Mouse (Mus musculus) gastrocnemius, adult 8-10 months (tissue): ENCODE results near the gene Rprd1b. TPM values are rescaled to one million over a fixed set of nuclear protein-coding genes. Genes with fewer than 3 reads are reported as not detected.

ENCODE experiments used
- DNase-seq, 2 experiments: peaks; one replicate each; pipeline ENCODE4 v3.0.0; 2022; ENCODE audit warnings: low spot score in 2 of 2
- total RNA-seq, 4 experiments: library from RNA; stranded (reverse); gene quantifications; 2 replicates each; pipeline ENCODE4 v1.2.4; 2022

Gene Rprd1b
- total RNA-seq, 4 experiments from 2014 or later: 23.0 to 42.6 (median 26.4) TPM

DNA sequence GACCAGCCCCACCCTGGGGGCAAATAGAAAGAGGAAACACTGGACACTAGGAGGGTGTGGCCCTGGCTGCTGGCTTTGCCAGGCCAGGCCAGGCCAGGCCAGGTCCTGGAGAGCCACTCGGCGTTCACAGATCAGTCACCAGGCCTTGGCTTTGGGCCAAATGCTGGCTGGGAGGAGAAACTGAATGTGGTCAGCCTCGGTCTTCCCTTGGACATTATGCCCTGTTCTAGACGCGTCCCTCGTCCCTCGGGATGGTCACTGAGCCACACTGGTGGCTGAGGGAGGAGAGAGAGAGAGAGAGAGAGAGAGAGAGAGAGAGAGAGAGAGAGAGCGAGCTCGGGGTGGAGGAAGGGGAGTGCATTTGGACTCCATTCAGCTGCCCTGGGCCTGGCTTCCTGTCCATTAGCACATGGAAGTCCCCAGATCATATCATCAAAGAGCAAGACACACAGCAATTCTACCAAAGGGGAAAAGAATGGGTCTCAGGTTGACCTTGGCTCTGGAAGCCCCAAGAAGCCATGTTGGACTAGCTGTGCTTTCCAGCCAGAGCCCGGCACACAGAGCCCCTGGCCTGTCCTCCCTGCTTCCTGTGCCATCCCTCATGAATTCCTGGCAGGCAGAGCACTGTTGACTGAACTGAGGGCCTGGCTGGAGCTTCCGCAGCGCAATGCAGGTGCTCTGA, 93.5 kb downstream of the Rprd1b start:
- DNase-seq: peak; percentile 76 to 81

DNA sequence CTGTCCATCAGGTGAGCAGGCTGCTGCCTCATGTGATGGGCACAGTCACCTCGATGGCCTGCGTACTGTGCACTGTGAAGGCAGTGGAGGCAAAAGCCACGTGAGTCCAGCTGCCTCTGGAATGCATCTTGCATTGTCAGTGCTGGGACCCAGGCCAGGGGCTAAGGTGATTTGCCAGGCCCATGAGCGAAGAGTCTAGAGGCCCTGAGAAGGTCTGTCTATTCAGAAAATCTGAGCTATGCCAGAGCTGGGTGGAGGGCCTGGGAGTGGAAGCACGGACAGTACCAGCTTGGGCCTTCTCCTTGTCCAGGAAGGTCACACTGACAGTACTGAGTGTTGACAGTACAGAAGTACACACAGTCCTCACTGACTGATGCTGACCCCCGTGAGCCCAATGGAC, 94.5 kb downstream of the Rprd1b start:
- no peak for DNase-seq

DNA sequence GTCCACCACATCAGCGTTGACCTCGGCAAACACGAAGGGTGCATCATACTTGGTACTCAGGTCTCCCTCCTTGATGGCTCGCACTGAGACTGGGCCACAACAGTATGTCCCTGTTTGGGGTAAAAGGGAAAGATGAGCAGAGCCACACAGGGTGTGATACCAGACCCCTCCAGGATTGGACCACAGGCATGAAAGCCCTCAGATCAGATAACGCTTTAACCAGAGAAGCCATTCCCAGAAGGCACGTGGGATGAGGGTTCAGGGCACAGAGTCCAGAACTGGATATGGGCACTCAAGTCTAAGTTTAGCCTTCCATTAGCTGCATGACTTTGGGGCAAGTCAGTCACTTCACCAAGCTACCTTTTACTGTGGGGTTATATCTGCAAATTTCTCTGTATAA, 98.9 kb downstream of the Rprd1b start:
- DNase-seq: peak in 1 of 2 experiments; percentile 54

DNA sequence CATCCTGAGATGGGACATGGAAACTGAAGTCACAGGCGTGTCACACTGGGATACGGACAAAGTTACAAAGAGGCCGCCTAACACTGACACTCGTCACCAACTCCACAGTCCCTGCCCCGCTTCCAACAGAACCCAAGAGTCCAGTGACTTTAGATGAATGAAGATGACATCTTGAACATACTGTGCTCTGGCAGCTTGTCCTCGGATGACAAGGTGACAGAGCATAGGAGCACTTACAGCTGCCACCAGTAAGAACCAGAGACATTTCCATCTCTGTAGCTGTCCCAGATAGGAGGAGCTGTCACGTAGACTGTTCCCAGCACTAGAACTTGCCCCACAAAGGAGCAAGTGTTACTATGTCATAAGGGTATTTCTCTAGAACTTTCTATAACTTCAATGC, 99.6 kb downstream of the Rprd1b start:
- DNase-seq: no peak

DNA sequence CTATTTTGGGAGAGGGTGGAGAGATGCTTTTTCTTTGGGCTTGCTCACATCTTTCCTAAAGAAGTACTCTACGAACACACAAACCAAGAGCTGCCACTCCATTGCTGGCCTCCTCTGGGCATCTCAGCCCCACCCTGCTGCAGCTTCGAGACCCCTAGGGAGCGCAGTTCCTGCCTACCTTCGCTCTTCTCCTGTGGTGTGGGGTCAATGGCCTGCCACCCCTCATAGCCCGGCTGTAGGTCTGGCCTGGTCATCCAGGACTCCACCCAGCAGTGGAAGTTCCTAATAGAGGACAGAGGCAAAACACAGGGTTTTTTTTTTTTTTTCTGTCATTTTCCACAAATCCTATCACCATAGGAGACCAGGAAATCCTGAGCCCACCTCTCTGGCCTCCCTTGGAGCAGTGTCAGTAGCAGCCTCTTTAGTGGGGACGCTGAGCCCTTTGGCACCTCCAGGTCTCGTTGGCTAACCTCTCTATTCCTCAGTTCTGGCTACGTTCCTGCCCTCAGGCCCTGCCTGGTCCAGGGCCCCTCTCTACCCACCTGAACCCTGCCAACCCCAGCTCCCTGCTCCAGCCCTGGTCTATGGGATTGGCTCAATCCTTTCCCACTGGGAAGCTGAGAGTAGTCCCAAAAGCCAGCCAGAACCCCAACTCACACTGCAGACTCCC, 100.3 kb downstream of the Rprd1b start:
- DNase-seq: no peak

DNA sequence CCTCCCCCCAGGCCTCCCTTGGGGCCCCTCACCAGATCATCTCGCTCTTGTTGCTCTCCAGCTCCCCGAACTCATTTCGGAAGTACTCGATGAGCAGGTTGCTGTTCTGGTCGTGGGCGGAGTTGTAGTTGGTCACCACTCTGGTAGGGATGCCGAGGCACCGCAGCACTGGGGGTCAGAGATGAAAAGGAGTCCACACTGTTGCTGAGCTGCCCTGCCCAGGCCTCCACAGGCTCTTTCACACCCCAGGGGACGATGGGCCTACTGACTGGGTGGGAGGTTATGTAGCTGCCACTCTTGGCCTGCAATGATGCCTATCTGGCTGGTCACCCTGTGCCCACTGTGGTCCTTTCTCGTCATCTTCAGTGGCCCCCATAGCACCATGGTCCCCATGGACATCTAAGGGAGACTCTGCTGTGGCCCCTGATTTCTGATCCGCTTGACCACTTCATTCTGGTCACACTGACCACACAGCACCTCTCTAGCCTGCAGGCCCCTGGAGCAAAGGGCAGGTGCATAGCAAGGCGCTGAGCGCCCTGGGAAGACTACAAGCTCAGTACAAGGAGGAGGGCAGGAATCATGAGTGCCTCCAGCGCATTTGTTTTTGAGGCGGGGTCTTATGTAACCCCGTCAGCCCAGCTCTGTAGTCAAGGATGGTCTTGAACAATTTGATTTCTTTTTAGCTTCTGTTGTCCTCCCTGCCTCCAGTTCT, 101.2 kb downstream of the Rprd1b start:
- no peak for DNase-seq

DNA sequence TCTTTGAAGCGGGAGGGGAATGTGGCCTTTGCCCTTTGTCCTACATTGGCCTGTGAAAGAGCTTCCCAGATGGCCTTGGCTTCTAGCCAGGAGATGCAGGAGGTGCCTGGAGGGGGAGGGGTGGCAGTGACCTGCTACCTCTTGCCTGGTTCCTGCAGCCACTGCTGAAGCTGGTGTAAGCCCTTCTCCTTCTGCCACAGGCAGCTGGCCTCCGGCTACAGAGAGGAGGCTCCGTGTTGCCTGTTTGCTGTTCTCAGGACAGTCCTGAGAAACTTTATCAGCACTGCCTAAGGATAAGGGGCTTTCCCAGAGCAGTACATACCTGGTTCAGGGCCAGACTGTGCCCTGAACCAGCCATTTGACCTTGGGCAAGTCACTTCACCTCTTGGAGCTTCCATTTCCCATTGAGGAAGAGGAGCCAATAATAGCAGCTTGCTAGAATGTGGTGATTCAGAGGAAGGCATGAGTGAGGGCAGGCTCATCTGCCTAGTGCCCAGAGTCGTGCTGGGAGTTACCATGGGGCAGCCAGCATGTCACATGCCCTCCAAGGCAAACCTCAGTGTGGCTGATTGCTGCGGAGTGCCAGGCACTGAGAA, 102.2 kb downstream of the Rprd1b start:
- peak; percentile 59 to 66 for DNase-seq

DNA sequence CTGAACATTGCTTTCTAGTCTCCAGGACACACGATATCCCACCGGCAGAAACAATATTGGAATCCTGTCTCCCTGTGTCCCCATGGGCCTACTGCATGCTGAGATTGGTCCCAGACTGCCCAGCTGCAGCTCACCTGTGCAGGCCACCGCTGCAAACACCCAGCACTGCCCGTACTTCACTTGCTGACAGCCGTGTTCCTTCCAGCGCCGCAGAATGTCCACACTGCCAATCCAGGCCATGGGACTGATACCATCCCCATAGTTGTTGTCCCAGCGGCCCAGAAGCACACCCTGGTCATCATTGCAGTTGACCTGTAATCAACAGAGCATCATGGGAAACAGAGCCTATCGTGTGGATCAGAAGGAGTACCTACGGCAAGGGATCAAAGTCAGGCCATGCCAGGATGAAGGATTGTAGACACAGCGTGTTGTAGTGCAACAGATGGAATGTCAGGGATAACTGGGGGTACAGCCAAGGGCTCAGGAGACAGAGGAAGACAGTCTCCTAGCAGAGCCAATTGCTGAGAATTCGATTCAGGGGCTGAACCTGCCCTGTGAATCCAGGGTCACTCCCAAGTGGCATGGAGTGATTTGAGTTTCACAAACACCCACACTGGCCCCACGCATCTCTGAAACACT, 103.0 kb downstream of the Rprd1b start:
- DNase-seq: no peak

DNA sequence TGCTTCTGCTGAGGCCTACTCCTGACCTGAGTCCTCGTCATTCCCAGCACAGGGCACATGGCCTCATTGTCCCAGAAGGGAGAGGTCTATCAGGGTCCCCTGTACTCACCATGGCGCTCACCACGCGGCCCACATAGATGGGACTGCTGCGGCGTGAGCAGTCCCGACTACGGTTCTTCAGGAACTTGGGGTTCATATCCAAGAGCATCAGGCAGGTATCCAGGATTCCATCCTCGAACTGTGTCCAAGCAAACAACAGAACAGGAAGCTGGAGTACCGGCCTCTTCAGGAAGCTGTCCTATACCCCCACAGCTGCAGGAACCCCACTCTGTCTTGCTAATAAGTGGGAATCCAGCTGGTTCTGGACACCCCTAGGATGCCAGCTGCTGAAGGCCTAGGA, 104.0 kb downstream of the Rprd1b start:
- no peak for DNase-seq

DNA sequence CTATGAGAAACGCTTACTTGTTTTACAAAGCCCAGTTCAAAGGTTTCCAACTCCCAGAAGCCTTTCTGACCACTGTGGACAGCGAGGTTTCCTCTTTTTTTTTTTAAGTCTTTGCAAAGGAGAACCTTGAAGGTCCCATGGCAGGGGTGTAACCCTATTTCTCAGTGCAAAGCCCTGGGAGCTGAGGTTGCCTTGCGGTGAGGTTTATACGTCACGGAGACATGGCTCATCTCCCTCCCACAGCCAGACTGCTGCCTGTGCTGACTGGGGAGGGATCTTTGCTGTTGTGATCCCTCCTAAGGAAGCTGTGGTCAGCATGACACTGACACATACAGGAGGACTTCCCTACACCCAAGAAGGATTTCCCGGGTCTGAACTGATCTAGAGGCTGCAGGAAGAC, 104.8 kb downstream of the Rprd1b start:
- no peak for DNase-seq

DNA sequence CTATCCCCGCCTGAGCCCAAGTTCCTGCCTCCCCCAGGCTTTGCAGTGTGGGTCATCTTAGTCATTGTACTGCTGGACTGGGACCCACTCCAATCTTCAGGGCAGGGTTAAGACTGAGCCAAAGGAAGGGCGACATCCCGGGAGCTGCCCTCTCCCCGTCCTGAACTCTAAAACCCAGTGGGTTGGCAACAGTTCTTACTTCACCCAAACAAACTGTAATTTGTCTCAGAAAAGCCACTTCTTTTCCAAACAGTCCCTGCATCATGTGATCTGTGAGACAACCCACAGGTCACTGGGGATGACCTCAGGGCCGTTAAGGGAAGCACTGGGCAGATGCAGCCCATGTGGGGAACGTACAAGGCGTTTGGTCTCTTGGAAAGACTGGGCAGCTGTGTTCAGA, 107.9 kb downstream of the Rprd1b start:
- no peak for DNase-seq

DNA sequence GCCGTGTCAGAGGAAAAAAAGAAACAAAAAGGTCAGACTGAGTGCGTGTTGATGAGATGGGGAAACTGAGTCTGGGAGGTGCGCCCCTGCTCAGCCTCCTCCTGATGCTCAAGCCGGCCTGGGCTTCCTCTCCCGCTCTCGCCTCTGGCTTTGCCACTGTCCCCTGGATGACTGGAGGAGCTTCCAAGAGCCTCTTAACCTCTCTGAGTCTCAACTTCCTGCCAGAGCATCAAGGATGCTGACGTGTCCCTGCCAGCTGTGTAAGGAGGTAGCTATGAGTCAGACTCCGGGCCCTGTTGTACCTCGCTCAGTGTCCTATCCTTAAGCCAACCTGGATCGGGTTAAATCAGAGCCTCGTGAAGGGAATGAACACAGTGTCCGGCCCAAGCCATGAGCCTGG, 109.5 kb downstream of the Rprd1b start:
- DNase-seq: no peak

DNA sequence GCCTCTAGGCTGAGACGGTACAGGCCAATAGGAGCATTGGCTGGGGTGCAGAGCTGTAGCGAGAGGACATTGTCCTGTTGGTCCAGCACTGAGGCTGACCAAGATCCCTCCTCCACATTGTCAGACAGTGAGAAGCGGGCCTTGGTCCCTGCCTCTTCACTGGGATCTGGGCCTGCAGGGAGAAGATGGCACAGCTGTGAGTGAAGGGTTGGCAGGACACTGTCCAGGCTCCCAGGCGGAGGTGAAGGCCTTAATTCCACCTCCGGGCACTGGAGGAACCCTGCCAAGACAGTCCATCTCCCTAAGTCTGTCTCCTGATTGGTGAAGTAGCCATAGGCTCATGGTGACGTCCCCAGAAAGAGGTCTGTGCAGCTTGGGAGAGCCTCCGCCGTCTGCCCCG, 110.5 kb downstream of the Rprd1b start:
- no peak for DNase-seq

DNA sequence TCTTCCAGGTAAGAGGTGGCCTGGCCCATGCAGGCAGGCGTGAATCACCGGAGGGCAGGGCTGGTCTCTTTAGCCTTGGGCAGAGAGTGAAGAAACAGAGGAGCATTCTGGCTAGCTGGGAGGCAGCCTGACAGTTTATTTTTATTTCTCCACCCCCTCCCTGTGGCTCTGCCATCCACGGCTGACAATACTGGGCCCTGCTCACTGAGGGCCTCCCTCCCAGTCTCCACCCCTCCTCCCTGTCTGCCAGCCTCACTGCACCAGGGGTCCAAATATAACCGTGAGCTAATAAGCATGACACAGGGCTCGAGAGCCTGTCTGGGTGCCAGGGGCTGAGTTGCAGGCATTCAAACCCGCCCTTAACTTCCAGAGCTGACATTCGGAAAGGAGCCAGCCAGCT, 111.3 kb downstream of the Rprd1b start:
- DNase-seq: peak; percentile 87 to 92

DNA sequence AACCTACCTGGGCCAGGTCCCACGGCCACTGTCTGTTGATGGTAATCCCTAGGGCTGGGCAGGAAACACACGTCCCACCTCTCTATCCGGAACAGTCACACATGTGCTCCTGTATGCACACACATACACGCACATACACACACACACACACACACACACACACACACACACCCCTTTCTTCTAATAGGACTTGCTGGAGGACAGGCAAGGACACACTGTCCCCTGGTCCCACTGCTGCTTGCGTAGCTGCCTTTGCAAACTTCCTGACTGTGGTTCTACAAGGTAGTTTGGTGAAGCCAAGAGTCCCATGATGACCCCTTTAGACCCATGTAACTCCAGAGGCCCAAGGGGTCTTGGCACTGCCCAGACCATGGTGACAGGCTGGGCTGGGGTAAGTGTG, 112.4 kb downstream of the Rprd1b start:
- no peak for DNase-seq

DNA sequence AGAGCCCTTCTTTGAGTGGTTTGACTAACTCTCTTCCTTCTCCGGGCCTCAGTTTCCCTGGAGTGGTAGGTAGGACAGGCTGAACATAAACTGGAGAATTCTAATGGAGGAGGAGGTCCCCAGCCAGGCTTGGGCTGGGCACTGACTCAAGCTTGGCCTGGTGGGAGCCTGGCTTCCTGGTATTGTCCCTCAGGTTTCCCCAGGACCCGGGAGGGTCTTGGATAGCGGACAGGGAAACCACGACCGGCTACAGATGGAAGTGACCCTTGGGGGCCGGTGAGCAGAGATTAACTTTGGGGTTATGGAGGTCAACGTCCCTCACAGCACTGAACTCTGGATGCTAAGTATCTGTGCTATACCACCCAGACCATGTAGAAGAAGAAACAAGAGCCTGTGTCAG, 113.0 kb downstream of the Rprd1b start:
- DNase-seq: no peak

DNA sequence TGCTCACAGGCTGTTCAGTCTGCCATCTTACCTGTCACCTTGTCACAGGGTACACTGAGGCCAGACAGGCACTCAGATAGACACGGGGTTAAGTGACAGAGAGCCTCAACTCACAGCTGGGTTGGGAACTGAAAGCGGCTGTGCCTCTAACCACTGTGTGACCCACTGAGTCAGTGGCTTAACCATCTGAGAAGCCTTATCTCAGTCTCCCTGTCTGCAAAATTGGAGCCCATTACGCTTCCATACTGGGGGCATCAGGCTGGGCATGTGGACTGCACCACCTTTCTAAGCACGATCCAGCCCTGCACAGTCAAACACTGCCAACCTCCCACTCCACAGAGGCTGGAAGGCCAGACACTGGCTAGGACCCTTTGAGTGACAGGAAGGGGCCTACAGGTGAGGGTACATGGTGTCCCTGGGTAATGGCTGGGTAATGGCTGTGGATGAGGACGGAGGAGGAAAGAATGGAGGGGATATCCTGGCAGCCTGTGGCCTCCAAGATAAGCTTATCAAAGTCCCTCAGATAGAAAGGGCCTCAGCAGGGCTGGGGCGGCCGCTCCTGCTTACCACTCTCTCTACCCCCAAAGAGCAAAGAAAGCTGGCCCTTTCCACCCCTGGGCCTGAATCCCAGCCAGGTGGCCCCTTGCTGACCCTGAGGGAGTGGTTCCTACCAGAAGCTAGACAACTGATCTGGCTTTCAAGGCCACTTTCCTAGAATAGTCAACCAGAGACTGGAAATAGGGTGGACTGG, 113.6 kb downstream of the Rprd1b start:
- DNase-seq: no peak

DNA sequence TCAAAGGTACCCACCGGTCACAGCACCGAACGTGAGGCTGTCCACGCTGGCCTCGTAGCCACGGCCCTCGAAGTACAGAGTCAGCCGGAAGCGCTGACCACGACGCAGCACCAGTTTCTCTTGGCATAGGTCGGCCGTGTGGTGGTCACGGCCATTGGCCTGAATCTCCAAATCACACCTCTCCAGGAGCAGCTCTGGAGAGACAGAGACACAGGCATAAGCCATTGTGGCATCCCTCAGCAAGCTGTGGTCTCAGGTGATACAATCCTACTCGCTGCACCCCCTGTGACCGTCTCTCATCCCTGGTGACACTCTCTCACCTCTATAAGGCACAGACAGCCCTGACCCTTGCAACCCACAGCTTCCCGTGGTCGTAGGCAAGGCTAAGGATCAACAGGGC, 114.7 kb downstream of the Rprd1b start:
- DNase-seq: no peak

DNA sequence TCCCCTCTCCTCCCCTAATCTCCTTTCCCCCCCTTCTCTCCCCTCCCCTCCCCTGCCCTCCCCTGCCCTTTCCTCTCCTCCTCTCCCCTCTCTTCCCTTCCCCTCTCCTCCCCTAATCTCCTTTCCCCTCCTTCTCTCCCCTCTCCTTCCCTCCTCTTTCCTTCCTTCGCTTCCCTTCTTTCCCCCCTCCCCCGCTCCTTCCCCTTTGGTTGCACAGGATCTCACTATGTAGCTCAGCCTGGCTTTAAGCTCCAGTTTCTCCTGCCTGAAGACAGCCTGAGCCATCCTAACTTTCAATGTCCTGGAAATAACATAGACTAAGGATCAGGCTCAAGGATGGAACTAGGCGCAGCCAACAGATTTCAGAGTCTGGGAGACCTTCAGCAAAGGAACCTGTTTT, 115.5 kb downstream of the Rprd1b start:
- no peak for DNase-seq

DNA sequence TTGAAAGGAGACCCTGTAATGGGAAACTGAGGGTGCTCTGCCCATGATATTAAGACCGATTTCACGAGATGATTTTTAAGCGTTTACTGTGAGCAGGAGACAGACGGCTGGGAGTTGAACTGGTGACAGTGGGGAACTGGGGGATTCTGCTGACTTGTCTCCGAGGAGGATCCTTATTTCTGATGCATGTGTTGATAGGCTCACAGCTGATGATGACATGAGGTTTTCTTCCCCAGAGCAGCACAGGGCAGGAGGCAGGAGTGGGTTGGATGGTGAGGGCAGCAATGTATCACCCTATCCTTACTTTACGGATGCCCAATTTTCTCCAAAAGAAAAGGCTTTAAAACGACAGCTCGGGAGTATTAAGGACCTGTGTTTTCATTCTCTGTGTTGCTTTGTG, 116.0 kb downstream of the Rprd1b start:
- no peak for DNase-seq
